Mouse (Mus musculus) lung, postnatal 0 days (tissue): ENCODE measurements around the gene Mdm2.
"Not testable (repeated sequence)": the region's sequence is repeated elsewhere in the genome, so short reads cannot be mapped to it uniquely, and the experiment has no call there.

Experiments
- CTCF ChIP-seq: IDR thresholded peaks from 2 replicates; pipeline ENCODE4 v1.5.1; 2016; ENCODE audit warnings: antibody characterized with exemption, mild to moderate bottlenecking
- EP300 ChIP-seq: IDR thresholded peaks from 2 replicates; pipeline ENCODE4 v1.6.1; 2016; ENCODE audit warnings: antibody characterized with exemption, mild to moderate bottlenecking, control low read depth

- TF ChIP-seq EP300, CTCF: not testable (repeated sequence)
These were observed 23.7 kb upstream of the Mdm2 start for GRCm38 (mm10) chr10:117734104-117734852.
